ENCODE assay signal across 9 mouse cellular contexts in genomic region chr11:28770831-28771230, GRCm38 (mm10).
"Had no signal": no experiment of that assay in that cellular context is flagged by ENCODE, and none has a peak within 500 bp of the region (broad histone marks: within the 10 kb centered on the region; RNA-seq: fewer than 3 reads in every experiment).

No protein-coding gene starts in this region.

- H3K9ac ChIP-seq: limb, embryonic 12.5 days; liver, embryonic 14.5 days; midbrain, embryonic 13.5 days had no signal

- DNase-seq: kidney, postnatal 25 days; lung, adult 18-20 months; right cerebral cortex, adult 18-20 months; right cerebral cortex, postnatal 25 days; thymus, postnatal 4 days had no signal

- H3K4me1 ChIP-seq: midbrain, embryonic 13.5 days had no signal

- H3K4me2 ChIP-seq: limb, embryonic 12.5 days; midbrain, embryonic 13.5 days had no signal

- H3K9me3 ChIP-seq: limb, embryonic 12.5 days; midbrain, embryonic 13.5 days had no signal

- ATAC-seq: midbrain, embryonic 13.5 days had no signal

- H3K27ac ChIP-seq: left cerebral cortex, adult 2 months; limb, embryonic 12.5 days; liver, embryonic 14.5 days; midbrain, embryonic 13.5 days had no signal

- H3K27me3 ChIP-seq: limb, embryonic 12.5 days; midbrain, embryonic 13.5 days had no signal

- H3K36me3 ChIP-seq: limb, embryonic 12.5 days; midbrain, embryonic 13.5 days had no signal

- H3K4me3 ChIP-seq: left cerebral cortex, adult 2 months; limb, embryonic 12.5 days; midbrain, embryonic 13.5 days had no signal
